Mouse (Mus musculus) E14TG2a.4 (cell line): ENCODE data around the gene Gm49425.

Experiments
- CTCF ChIP-seq: conservative IDR thresholded peaks from 2 replicates; pipeline ENCODE4 v1.5.1; 2014; ENCODE audit warnings: low read length
- NANOG ChIP-seq: IDR thresholded peaks from 2 replicates; pipeline ENCODE4 v1.6.1; 2014; ENCODE audit warnings: borderline replicate concordance, low read length, mixed read lengths
- POU5F1 ChIP-seq: IDR thresholded peaks from 2 replicates; pipeline ENCODE4 v1.6.1; 2014; ENCODE audit warnings: low read length, borderline replicate concordance

DNA sequence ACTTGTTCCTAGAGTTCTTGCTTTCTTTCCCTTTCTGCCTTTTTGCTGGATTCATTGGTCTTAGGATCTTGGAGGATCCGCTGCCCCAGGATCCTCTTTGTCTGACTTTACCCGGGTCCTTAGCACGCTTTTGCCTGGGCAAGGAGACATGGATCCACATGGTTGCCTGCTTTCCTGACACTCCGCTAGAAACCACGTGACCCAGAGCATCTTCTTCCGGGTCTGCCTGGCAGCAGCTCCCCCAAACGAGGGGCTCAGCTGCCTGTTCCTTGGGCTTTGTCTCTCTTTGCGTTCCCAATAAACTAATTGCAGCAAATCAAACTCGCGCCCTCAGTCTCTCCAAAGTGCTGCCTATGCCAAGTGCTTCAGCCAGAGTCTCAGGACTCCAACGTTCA is 37.4 kb downstream of the Gm49425 start:
- TF ChIP-seq CTCF (no peak), POU5F1 (no peak), NANOG (no peak)
